Mouse (Mus musculus): ENCODE results near the gene Ahdc1. TPM values are rescaled to one million over a fixed set of nuclear protein-coding genes. Genes with fewer than 3 reads are reported as not detected.

Ahdc1 gene
- polyA plus RNA-seq (2015; fragmentation: Nextera tagmentation; extraction: Ambion mirVana): 2.4 and 3.7 TPM in 2 replicates

GRCm38 (mm10) chr4:133011028-133011820 lies at the start of gene Ahdc1:
Gene Ahdc1, plus strand, starts transcription at chr4:133011260.

GRCm38 (mm10) chr4:132973814-132974398 lies 37.2 kb upstream of the Ahdc1 start, which contains the start of gene Fgr:
Gene Fgr, plus strand, starts transcription at chr4:132974095.

Other genes starting within 250 kb of the Ahdc1 start
- gene Rpa2, start 242.9 kb upstream of the Ahdc1 start, polyA plus RNA-seq (2015; fragmentation: Nextera tagmentation; extraction: Ambion mirVana): 110 and 126 TPM in 2 replicates
- 4.8 and 5.8 TPM in 2 replicates for gene Themis2, start 214.9 kb upstream of the Ahdc1 start, polyA plus RNA-seq (2015; fragmentation: Nextera tagmentation; extraction: Ambion mirVana)
- 27.0 and 28.4 TPM in 2 replicates for gene Ppp1r8, start 168.1 kb upstream of the Ahdc1 start, polyA plus RNA-seq (2015; fragmentation: Nextera tagmentation; extraction: Ambion mirVana)
- 20.2 and 22.4 TPM in 2 replicates for gene Stx12, start 126.8 kb upstream of the Ahdc1 start, polyA plus RNA-seq (2015; fragmentation: Nextera tagmentation; extraction: Ambion mirVana)
- 44.8 and 49.4 TPM in 2 replicates for gene Fam76a, start 88.7 kb upstream of the Ahdc1 start, polyA plus RNA-seq (2015; fragmentation: Nextera tagmentation; extraction: Ambion mirVana)
- gene Fgr, start 37.2 kb upstream of the Ahdc1 start, polyA plus RNA-seq (2015; fragmentation: Nextera tagmentation; extraction: Ambion mirVana): 11.6 and 16.2 TPM in 2 replicates
- 83.1 and 88.3 TPM in 2 replicates for gene Wasf2, start 119.2 kb downstream of the Ahdc1 start, polyA plus RNA-seq (2015; fragmentation: Nextera tagmentation; extraction: Ambion mirVana)
- 0.18 and 0.45 TPM in 2 replicates for gene Cd164l2, start 200.9 kb downstream of the Ahdc1 start, polyA plus RNA-seq (2015; fragmentation: Nextera tagmentation; extraction: Ambion mirVana)
- gene Gpr3, start 201.3 kb downstream of the Ahdc1 start, polyA plus RNA-seq (2015; fragmentation: Nextera tagmentation; extraction: Ambion mirVana): 0.11 TPM in 1 of 2 replicates, not detected in the other
- 4.6 and 5.5 TPM in 2 replicates for gene Map3k6, start 229.6 kb downstream of the Ahdc1 start, polyA plus RNA-seq (2015; fragmentation: Nextera tagmentation; extraction: Ambion mirVana)

Measured in spleen, postnatal 0 days (tissue).